Mouse (Mus musculus) CD4-positive helper T cell, adult 2 months (primary cell): ENCODE results near the gene Ccnt1.
"Not testable (repeated sequence)": the region's sequence is repeated elsewhere in the genome, so short reads cannot be mapped to it uniquely, and the experiment has no call there.

Source experiments
- DNase-seq: peaks from one replicate; pipeline ENCODE4 v3.0.0-alpha.2; 2012; ENCODE audit warnings: low read depth, missing footprints, low spot score

Ccnt1 gene

DNA sequence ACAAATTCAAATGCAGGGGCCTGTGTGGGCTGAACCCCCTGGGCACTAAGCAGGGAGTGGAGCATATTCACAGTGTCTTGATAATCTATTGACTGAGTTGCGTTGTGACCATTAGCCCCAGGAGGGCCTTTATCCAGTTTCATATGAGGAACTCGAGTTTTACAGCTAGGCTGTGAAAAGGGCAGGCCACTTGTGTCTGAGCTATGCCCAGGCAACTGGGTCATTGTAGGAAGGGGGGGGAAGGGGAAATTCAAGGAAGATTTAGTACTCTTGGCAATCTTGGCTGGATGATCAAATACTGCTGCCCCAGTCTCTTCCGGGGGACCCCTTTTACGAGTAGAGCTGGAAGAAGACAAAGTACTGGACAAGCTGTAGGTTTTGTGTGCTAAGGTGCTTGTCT, 27.4 kb downstream of the Ccnt1 start:
- DNase-seq: no peak

DNA sequence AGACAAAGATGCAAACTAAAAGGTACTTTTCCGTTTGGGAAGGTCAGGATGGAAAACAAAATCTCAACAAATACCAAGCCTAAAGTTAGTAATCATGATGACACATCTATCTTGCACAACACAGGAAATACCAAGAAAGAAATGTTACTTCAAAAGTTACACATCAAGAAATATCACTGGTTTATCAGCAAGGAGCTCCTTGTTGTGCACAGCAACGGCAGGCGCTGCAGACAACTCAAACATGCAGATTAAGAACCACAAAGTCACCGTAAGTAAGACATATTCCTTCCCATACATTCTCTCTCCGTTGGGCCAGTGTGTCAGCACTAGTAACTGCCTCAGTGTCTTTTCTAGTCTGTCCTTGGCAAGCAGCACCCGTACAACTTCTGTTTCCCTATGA, 29.7 kb downstream of the Ccnt1 start:
- DNase-seq: peak; percentile 32

DNA sequence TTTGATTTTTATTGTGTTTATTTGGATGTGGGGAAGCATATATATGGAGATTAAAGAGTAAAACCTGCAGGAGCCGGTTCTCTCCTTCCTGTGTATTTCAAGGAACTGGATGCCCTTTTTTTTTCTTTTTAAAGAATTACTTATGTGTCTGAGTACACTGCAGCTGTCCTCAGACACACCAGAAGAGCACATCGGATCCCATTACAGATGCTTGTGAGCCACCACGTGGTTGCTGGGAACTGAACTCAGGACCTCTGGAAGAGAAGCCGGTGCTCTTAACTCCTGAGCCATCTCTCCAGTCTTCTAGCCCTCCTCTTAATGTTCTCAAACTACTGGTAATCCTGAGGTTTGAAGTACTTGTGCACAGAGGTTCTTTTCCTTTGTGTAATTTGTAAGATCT, 32.8 kb downstream of the Ccnt1 start:
- no peak for DNase-seq

GRCm38 (mm10) chr15:98536828-98537510, 33.8 kb downstream of the Ccnt1 start:
- DNase-seq: no peak

DNA sequence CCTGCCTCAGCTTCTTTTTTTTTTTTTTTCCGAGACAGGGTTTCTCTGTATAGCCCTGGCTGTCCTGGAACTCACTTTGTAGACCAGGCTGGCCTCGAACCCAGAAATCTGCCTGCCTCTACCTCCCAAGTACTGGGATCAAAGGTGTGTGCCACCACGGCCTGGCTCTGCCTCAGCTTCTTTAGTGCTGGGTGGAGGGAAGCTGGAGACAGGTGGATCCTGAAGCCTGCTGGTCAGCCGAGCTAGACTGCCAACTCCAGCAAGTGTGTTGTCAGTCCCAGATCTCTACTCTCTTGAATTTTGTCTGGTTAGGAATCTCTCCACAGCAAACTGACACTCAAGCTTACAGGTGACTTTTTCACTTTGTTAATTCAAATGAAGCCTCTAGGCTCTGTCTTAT, 34.8 kb downstream of the Ccnt1 start:
- no peak for DNase-seq

- peak; percentile 99 for DNase-seq
Observed at GRCm38 (mm10) chr15:98533881-98534627, 36.7 kb downstream of the Ccnt1 start, which contains the start of gene Kansl2. Kansl2 (minus strand) TSS chr15:98534264.

DNA sequence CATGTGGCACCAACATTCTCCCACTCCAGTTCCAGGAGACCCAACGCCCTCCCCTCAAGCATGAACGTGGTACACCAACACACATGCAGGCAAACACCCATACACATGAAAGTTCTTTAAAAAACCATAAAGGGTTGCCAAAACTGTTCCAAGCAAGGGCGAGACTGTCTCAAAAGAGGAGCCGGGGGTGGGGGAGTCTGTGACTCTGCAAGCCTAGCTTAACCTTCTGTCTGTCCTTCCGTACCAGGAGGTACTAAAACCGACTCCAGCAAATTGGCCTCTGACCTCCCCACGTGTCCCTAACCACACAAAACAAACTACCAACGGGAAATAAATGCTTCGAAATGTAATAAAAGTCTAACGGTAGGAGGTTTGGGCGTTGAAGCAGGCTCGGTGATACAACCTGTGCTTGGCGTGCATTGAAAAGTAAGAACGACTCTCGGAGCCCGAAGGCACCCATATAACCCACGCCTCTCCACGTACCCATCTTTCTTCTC, 37.6 kb downstream of the Ccnt1 start:
- DNase-seq: peak; percentile 40

DNA sequence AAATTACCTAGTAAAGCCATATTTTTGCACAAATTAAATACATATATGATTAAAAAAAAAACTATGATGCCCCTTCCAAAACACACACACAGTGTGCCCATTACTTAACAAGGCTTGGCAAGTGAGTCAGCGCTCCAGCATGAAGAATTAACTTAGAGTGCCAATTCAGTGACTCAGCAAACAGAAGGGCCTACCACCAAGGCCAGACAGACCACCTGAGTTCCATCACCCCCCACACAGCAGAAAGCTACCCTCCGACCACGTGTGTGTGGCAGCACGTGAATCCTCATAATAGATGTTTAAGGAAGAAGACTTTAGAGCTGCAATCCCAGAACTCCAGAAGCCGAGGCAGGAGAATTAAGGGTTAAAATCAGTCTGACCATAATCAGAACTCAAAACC, 38.4 kb downstream of the Ccnt1 start:
- no peak for DNase-seq

DNA sequence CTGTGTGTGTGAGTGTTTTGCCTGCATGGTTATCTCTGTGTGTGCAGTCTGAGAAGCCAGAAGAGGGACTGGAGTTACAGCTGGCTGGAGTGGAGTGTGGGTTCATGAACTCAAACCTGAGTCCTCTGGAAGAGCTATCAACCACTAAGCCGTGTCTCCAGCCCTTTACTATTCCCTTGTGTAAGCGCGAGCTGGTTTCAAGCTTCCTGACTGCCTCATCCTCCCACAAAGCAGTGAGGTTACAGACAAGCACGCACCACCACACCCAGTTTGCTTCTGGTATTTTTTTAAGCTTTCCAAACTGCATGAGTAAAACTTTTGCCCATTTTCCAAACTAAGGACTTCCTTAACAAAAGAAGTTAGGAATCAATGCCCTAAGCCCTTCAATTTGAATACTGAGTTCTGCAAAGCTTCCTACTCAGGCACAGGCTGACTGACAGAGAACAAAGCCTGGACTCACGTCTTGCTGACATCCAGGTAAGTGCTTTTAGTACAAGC, 42.6 kb downstream of the Ccnt1 start:
- DNase-seq: no peak

DNA sequence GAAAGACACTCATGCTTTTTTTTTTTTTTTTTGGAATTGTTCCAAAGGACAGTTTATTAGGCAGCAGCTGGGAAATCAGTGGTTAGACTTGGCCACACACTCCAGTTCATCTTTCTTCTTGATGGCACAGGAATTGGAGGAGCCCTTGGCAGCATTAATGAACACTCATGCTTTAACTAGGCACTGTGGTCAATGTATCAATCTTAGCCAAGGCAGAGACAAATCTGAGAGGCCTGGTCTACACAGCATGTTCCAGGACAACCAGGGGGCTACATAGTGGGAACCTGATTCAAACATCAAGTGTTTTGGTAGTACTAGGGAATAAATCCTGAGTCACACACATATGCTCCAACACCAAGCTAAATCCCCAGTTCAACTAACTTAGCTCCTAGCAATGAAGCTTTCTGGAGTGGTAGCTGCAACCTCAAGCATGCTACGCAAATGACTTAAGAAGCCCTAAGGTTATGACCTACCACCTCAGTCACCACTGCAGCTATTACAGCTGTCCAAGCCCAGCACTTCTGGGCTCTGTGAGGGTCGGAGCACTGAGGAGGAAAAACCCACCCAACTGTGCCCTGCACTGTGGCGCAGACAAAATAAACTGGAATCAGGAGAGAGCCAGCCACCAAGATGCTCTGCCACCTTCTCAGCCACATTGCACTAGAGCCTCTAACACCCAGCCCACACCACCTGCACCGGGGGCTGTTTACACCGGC, 43.5 kb downstream of the Ccnt1 start:
- no peak for DNase-seq

DNA sequence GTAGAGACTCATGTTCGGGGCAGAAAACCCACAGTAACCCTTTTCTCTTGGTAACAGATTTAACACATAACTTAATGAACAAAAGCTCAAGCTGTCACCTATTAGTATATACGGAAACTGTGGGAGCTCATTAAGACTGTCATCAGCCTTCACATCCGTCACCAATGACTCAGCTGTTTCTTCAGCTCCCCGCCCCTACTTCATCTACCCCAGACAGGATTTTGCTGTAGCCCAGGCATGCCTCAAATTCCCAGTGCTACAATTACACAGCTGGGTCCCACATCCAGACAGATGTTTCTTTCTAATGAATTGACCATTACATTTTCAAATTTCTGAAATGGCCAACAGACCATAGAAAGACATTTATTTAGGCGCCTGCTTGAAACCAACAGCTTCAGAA, 44.7 kb downstream of the Ccnt1 start:
- no peak for DNase-seq

GRCm38 (mm10) chr15:98521245-98521644, 49.5 kb downstream of the Ccnt1 start:
- DNase-seq: no peak

GRCm38 (mm10) chr15:98517380-98518355, 53.1 kb downstream of the Ccnt1 start:
- DNase-seq: peak; percentile 63

DNA sequence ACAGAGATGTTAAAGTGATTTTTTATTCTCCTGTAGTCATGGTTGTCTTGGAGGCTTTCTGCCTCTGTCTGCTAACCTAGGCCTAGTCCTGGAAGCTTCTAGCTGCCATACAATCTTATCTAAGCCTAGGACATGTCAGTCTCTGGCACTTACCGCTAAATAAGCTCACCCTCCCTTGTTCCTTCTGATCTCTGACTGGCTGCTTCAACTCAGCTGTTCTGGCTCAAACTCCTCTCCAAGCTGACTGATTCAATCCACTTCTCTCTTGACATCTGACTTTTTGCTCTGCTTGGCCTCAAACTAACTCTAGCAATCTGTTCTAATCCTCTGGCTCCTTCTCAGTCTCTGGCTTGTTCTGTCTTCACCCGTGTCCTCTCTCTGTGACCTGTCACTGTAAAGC, 55.9 kb downstream of the Ccnt1 start:
- DNase-seq: not testable (repeated sequence)

GRCm38 (mm10) chr15:98514146-98514545, 56.6 kb downstream of the Ccnt1 start:
- peak; percentile 80 for DNase-seq

DNA sequence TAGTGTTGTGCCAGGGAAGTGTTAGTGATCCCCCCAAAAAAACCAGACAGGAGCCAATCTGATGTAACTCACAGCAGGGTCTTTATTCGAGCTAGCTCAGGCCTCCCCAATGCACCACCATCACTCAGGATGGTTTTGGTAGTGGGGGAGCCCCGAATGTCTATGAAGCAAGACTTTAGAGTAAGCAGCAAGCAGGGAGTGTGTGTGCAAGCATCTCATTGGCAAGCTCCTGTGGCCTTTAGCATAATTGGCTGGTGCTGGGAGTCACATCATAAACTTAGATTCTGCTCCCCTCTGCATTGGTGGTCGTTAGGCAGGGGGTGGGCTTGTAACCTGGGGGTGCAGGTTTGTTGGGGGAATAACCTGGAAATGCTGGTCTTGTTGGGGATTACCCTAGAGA, 57.0 kb downstream of the Ccnt1 start:
- DNase-seq: not testable (repeated sequence)

DNA sequence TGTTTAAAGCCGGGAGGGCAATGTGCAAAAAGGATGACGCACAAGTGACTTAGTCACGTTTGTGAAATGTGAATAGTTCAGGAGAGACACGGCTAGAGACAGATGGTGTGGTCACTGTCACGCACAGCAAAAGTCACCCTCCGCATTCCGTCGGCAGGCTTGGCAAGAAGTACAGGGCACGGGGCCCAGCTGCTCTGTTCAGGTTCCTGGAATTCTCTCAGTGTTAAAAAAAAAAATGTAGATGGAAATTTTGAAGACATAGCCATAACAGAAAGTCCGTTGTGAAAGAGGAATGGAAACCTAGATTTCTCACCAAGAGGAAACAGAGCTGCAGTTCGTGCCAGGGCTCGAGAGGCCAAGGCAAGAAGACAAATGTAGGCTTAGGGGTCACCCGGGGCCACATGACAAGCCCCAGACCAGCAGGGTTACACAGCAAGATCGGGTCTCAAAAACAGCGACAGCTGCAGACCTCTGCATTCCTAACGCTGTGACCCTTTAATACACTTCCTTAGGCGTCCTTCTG, 57.9 kb downstream of the Ccnt1 start:
- no peak for DNase-seq

GRCm38 (mm10) chr15:98512232-98512631, 58.5 kb downstream of the Ccnt1 start:
- no peak for DNase-seq

- DNase-seq: peak; percentile 55
Observed at GRCm38 (mm10) chr15:98511386-98511928, 59.3 kb downstream of the Ccnt1 start.
